Mouse (Mus musculus): ENCODE data around the gene Pax6.

The Pax6 gene

GRCm38 (mm10) chr2:105668271-105669270 lies at the start of gene Pax6:
TSS of gene Pax6 (plus strand) at chr2:105668900.
- no peak for DNase-seq (ENCODE audit: low spot score)

GRCm38 (mm10) chr2:105648933-105649332 lies 19.8 kb upstream of the Pax6 start:
- DNase-seq (ENCODE audit: low spot score), result no peak

- no peak for DNase-seq (ENCODE audit: low spot score)
These were observed 12.2 kb upstream of the Pax6 start for GRCm38 (mm10) chr2:105656456-105656855.

- DNase-seq (ENCODE audit: low spot score), result no peak
These were observed 9.3 kb upstream of the Pax6 start for GRCm38 (mm10) chr2:105659350-105659749.

GRCm38 (mm10) chr2:105659926-105660873 lies 8.5 kb upstream of the Pax6 start:
- no peak for DNase-seq (ENCODE audit: low spot score)

- no peak for DNase-seq (ENCODE audit: low spot score)
These were observed 7.7 kb upstream of the Pax6 start for GRCm38 (mm10) chr2:105660874-105661622.

- DNase-seq (ENCODE audit: low spot score), result no peak
These were observed 7.1 kb upstream of the Pax6 start for GRCm38 (mm10) chr2:105661623-105662066.

GRCm38 (mm10) chr2:105662121-105662520 lies 6.6 kb upstream of the Pax6 start:
- DNase-seq (ENCODE audit: low spot score), result no peak

- DNase-seq (ENCODE audit: low spot score), result no peak
These were observed 6.1 kb upstream of the Pax6 start for GRCm38 (mm10) chr2:105662606-105663005.

GRCm38 (mm10) chr2:105663101-105663511 lies 5.6 kb upstream of the Pax6 start:
- no peak for DNase-seq (ENCODE audit: low spot score)

- no peak for DNase-seq (ENCODE audit: low spot score)
These were observed 3.7 kb upstream of the Pax6 start for GRCm38 (mm10) chr2:105664996-105665395.

- DNase-seq (ENCODE audit: low spot score), result no peak
These were observed 3.0 kb upstream of the Pax6 start for GRCm38 (mm10) chr2:105665491-105666250.

- no peak for DNase-seq (ENCODE audit: low spot score)
These were observed 2.4 kb upstream of the Pax6 start for GRCm38 (mm10) chr2:105666331-105666730.

- no peak for DNase-seq (ENCODE audit: low spot score)
These were observed 1.7 kb upstream of the Pax6 start for GRCm38 (mm10) chr2:105666763-105667625.

GRCm38 (mm10) chr2:105667626-105667950 lies 1.1 kb upstream of the Pax6 start:
- DNase-seq (ENCODE audit: low spot score), result no peak

GRCm38 (mm10) chr2:105669371-105669861 lies 716 bp downstream of the Pax6 start:
- no peak for DNase-seq (ENCODE audit: low spot score)

- no peak for DNase-seq (ENCODE audit: low spot score)
These were observed 1.4 kb downstream of the Pax6 start for GRCm38 (mm10) chr2:105669881-105670730.

- DNase-seq (ENCODE audit: low spot score), result no peak
These were observed 2.0 kb downstream of the Pax6 start for GRCm38 (mm10) chr2:105670731-105671095.

Measured in ovary, adult 18-20 months (tissue).